Mouse (Mus musculus): ENCODE results near the gene March5. TPM values are rescaled to one million over a fixed set of nuclear protein-coding genes. Genes with fewer than 3 reads are reported as not detected.

The March5 gene
- 154 and 161 TPM in 2 replicates for polyA plus RNA-seq (2012; ENCODE audit: low replicate concordance)

GRCm38 (mm10) chr19:37207303-37208175 lies at the start of gene March5:
TSS of gene March5 (plus strand) at chr19:37207543.

GRCm38 (mm10) chr19:37208176-37208755 lies 923 bp downstream of the March5 start, which contains the start of gene Cpeb3:
TSS of gene Cpeb3 (minus strand) at chr19:37208601.

Other genes starting within 250 kb of the March5 start
- gene Cpeb3, start 1.1 kb downstream of the March5 start, polyA plus RNA-seq (2012; ENCODE audit: low replicate concordance): 10.9 and 23.6 TPM in 2 replicates
- gene Ide, start 130.3 kb downstream of the March5 start, polyA plus RNA-seq (2012; ENCODE audit: low replicate concordance): 2.5 and 8.6 TPM in 2 replicates
- 3.0 and 8.5 TPM in 2 replicates for gene Kif11, start 168.9 kb downstream of the March5 start, polyA plus RNA-seq (2012; ENCODE audit: low replicate concordance)
- gene Hhex, start 227.3 kb downstream of the March5 start, polyA plus RNA-seq (2012; ENCODE audit: low replicate concordance): 184 and 366 TPM in 2 replicates